Mouse (Mus musculus) midbrain, embryonic 11.5 days (tissue): ENCODE measurements around the gene Vamp4. TPM values are rescaled to one million over a fixed set of nuclear protein-coding genes. Genes with fewer than 3 reads are reported as not detected.

ENCODE experiments used
- ATAC-seq: fragments of 200-750 bp; cut with Nextera tagmentation; 2 replicates; pipeline ENCODE4 v1.8.0; 2017; ENCODE audit warnings: moderate TSS enrichment, moderate library complexity; ENCODE audit not compliant: low FRiP score
- DNase-seq: peaks from one replicate; pipeline ENCODE4 v3.0.0; 2015; ENCODE audit warnings: low spot score; ENCODE audit errors: missing footprints
- H3K27ac ChIP-seq: fragments of 300-500 bp; sonication (generic); 2 replicates; pipeline ENCODE4 v1.5.1; 2014; ENCODE audit warnings: low read depth, low read length
- H3K27me3 ChIP-seq: fragments of 300-500 bp; sonication (generic); 2 replicates; pipeline ENCODE4 v1.6.1; 2014; ENCODE audit warnings: mild to moderate bottlenecking, low read length, moderate library complexity, mixed read lengths; ENCODE audit not compliant: control insufficient read depth, insufficient read depth
- H3K36me3 ChIP-seq: fragments of 300-500 bp; sonication (generic); 2 replicates; pipeline ENCODE4 v1.6.1; 2014; ENCODE audit warnings: mild to moderate bottlenecking, low read length, moderate library complexity, mixed read lengths; ENCODE audit not compliant: control insufficient read depth, insufficient read depth
- H3K4me1 ChIP-seq: fragments of 300-500 bp; sonication (generic); 2 replicates; pipeline ENCODE4 v1.6.1; 2014; ENCODE audit warnings: low read length; ENCODE audit not compliant: control insufficient read depth, insufficient read depth
- H3K4me2 ChIP-seq: fragments of 300-500 bp; sonication (generic); 2 replicates; pipeline ENCODE4 v1.6.1; 2014; ENCODE audit warnings: mild to moderate bottlenecking, moderate library complexity
- H3K4me3 ChIP-seq: fragments of 300-500 bp; sonication (generic); 2 replicates; pipeline ENCODE4 v1.5.1; 2014; ENCODE audit warnings: low read depth, low read length
- H3K9ac ChIP-seq: fragments of 300-500 bp; sonication (generic); 2 replicates; pipeline ENCODE4 v1.6.1; 2014; ENCODE audit warnings: low read length
- H3K9me3 ChIP-seq: fragments of 300-500 bp; sonication (generic); 2 replicates; pipeline ENCODE4 v1.6.1; 2016; ENCODE audit warnings: low read length; ENCODE audit not compliant: control insufficient read depth
- WGBS: fragments of 180-500 bp; shearing (Covaris S2); extraction: QIAGEN DNeasy Blood & Tissue Kit; methylation state at CpG from one replicate; pipeline ENCODE4 v1.1.7; 2014; 5-methylcytosine and 5-hydroxymethylcytosine counted together
- polyA plus RNA-seq: library from polyadenylated mRNA; unstranded; fragments of >200 nt; fragmentation: Nextera tagmentation; extraction: Ambion mirVana; gene quantifications from 2 replicates; pipeline ENCODE4 v1.2.1, GENCODE M21; 2014

The Vamp4 gene
- polyA plus RNA-seq, 1 experiment from 2014 or later: 64.4 TPM

DNA sequence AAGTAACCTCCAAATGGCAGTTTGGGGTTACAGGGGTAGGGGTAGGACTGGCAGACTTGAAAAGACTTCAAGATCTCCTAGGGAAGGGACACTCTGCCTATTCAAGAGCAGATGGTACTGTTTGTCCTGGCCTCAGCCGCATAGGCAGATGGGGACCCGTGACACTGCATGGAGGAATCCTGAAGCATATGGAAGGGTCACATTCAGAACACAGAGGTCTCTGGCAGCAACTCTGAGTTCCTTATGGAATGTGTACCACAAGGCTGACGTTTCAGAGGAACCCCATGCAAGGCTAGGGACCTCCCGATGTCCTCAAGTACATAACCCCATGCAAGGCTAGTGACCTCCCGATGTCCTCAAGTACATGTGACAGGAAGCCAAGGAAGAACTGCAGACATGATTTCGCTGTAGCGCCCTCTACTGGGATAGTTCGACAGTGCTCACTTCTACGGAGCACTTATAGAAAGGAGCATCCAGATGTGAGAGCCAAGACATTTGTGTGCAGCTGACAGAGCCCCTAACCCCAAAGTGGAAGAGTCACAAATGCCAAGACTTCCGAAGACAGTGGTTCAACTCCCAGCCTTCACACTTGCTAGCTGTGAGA, 75.9 kb downstream of the Vamp4 start:
- no peaks in the 10 kb centered on the region for H3K9me3 ChIP-seq
- WGBS: 84% methylated on average over 10 of the region's 10 CpGs
- no peak for ATAC-seq

DNA sequence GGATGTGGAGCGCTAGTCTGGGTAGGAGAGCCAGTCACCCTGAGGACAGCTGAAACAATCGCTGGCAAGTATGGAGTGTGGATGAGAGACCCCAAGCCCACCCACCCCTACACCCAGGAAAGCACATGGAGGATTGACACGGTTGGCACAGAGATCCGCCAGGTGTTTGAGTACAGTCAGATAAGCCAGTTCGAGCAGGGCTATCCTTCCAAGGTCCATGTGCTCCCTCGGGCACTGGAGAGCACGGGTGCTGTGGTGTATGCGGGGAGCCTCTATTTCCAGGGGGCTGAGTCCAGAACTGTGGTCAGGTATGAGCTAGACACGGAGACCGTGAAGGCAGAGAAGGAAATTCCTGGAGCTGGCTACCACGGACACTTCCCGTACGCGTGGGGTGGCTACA, 78.1 kb downstream of the Vamp4 start:
- Histone ChIP-seq H3K4me3 (no peak overlapping the region), H3K27ac (no peak overlapping the region), H3K9ac (no peak overlapping the region), H3K9me3 (no peaks in the 10 kb centered on the region), H3K27me3 (no peaks in the 10 kb centered on the region), H3K4me1 (no peaks in the 10 kb centered on the region), H3K36me3 (no peaks in the 10 kb centered on the region), H3K4me2 (no peak overlapping the region)
- WGBS: 94% methylated on average over 14 of the region's 14 CpGs
- ATAC-seq (no peak), DNase-seq (no peak)

More for the DNA sequence above, 75.9 kb downstream of the Vamp4 start:
- H3K9ac ChIP-seq: no peak overlapping the region
- H3K27ac ChIP-seq: no peak overlapping the region
- H3K4me1 ChIP-seq: no peaks in the 10 kb centered on the region
- H3K4me3 ChIP-seq: no peak overlapping the region
- H3K4me2 ChIP-seq: no peak overlapping the region
- no peak for DNase-seq
- H3K36me3 ChIP-seq: no peaks in the 10 kb centered on the region
- H3K27me3 ChIP-seq: no peaks in the 10 kb centered on the region

Other genes starting within 250 kb of the Vamp4 start
- gene Dnm3, start 92.5 kb upstream of the Vamp4 start, polyA plus RNA-seq: 5.6 and 5.9 TPM in 2 replicates
- 12.7 and 13.9 TPM in 2 replicates for gene Mettl13, start 22.0 kb upstream of the Vamp4 start, polyA plus RNA-seq
- not detected in 2 replicates for gene Myoc, start 68.6 kb downstream of the Vamp4 start, polyA plus RNA-seq
- not detected in 2 replicates for gene Myocos, start 87.7 kb downstream of the Vamp4 start, polyA plus RNA-seq
- gene Prrc2c, start 170.0 kb downstream of the Vamp4 start, polyA plus RNA-seq: 151 and 163 TPM in 2 replicates
- 0.85 and 0.86 TPM in 2 replicates for gene Fmo4, start 243.5 kb downstream of the Vamp4 start, polyA plus RNA-seq